Mouse (Mus musculus) ES-Bruce4 (cell line): Measurements from ENCODE around the gene Ldhd.

Source experiments
- CTCF ChIP-seq: IDR thresholded peaks from one replicate; pipeline ENCODE4 v1.8.1; 2011; ENCODE audit warnings: low read depth, low read length
- POLR2A ChIP-seq: IDR thresholded peaks from one replicate; pipeline ENCODE4 v1.8.1; 2011; ENCODE audit warnings: low read length; ENCODE audit not compliant: insufficient read depth

GRCm38 (mm10) chr8:111662473-111662872, 32.3 kb upstream of the Ldhd start:
- no peak for TF ChIP-seq POLR2A
- TF ChIP-seq CTCF: peak; percentile 80
